Mouse (Mus musculus) 3T3-L1 (cell line): ENCODE measurements at regions not wholly inside any gene's neighbourhood (a gene's known extent, or its start where the extent isn't known, plus 50 kb on each side); places are given as distances from the start of the nearest gene placed in this dataset.
A peak's percentile ranks its signal among the peaks of the same experiment; 100 is the strongest.

Source experiments
- DNase-seq: peaks from one replicate; pipeline ENCODE4 v3.0.0-alpha.2; 2015; ENCODE audit warnings: low read depth, low spot score

GRCm38 (mm10) chr4:106162551-106162950 lies 153.5 kb upstream of the Usp24 start:
- no peak for DNase-seq

GRCm38 (mm10) chr4:106163220-106163619 lies 152.8 kb upstream of the Usp24 start:
- DNase-seq, result no peak

DNA sequence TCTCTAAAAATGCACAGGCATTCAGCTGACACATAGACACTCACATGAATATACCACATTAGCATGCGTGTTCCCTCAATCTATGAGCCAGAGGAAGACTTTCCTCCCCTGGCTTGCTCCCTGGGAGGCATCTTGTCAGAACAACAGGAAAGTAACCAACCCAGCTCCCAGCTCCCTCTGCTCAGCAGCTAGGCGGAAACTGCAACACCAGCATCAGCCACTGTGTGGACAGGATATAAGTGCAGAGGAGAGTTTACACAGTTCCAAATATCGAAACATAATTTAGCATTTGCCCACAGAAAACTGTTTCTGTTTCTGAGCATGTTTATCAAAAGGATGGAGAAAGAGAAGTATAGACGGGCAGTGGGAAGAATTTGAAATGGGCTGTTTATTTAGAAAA lies 148.3 kb upstream of the Usp24 start:
- no peak for DNase-seq

DNA sequence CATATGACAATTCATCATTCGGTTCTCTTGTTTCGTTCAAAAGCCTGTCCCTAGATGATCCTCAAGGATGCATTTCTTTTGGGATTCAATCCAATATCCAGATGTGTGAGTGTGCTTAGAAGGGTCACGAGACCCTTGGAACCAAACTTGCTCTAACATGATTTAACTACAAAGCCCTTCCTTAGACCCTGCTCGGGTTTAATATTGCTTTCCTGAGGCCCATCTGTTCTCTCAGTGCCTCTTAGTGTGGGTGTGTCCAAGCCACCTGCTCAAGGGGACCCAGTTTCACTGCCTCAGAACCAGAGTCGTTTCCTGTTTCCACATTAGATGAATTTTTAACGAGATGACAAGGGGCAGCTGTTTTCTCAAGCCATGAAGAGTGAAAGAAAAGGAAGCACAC lies 147.3 kb upstream of the Usp24 start:
- DNase-seq, result no peak

- DNase-seq, result no peak
Observed at GRCm38 (mm10) chr4:106169466-106169865, 146.5 kb upstream of the Usp24 start.

GRCm38 (mm10) chr4:106170731-106171130 lies 145.3 kb upstream of the Usp24 start:
- no peak for DNase-seq

DNA sequence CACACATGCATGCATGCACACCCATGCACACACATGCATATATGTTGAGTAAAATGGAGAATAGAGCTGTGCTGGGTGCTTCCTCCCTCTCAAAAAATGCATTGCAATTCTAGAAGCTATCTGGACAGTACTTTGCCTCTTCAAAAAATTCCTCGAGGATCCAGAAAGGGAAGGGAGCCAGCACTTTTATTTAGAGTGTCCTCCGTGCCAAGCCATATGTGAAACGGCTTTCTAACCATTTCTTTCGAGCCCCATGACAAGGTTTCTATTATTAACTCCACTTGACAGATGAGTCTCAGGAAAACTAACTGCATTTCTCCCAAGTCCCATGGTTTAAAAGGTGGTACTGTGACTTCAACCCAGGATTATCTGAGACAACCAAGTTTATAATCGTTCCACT lies 140.7 kb upstream of the Usp24 start:
- no peak for DNase-seq

DNA sequence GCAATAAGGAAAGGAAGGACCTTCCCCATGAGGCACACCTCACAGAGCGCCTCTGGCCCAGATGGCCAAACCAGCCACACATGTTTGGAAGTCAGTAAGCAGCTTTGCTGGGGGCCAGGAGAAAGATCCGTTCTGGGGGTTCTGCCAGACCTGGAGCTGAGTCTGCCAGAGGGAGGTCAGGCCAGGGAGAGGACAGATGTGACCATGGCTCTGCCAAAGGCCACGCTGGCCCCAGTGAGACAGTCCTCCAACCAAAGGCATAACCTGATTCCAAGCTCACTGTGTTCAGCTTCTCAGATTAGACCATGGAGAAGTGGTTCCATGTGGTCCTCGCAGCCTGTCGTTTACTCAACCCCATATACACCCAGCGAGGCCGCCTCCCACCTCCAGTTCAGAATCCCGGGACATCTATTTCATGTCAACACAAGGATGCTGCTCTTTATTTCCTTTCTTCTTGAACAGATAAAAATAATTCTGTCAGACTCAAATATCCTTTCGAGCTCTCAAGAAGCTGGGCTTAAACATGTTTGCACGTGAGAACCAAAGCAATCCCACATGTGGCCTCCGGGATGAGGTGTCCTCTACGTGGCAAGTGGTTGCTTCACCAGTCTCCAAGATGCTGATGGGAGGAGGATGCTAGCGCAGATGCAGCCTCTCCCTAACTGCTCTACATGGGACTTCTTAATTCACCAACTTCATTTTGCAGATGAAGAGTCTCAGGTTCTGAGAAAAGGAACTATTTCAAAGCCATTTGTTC lies 130.1 kb upstream of the Usp24 start:
- peak; percentile 58 for DNase-seq

GRCm38 (mm10) chr4:106186684-106187083 lies 129.3 kb upstream of the Usp24 start:
- peak; percentile 72 for DNase-seq

GRCm38 (mm10) chr4:106190248-106190647 lies 125.8 kb upstream of the Usp24 start:
- no peak for DNase-seq

DNA sequence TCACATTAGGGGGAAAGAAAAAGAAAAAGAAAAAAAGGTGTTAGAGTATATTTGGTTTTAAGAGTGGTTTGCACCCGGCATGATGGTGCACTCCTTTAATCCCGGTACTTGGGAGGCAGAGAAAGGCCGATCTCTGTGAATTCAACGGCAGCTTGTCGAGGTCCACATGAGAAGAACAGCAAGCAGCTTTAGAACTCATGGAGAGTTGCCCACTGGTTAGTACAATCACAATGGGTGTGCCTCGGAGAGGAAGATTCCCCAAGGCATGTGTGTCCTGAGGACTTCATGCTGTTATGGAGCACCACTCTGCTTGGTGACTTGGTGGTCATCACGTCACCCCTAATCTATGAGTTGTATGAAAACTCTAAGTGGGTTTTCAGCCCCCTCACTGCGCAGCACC lies 124.7 kb upstream of the Usp24 start:
- no peak for DNase-seq

DNA sequence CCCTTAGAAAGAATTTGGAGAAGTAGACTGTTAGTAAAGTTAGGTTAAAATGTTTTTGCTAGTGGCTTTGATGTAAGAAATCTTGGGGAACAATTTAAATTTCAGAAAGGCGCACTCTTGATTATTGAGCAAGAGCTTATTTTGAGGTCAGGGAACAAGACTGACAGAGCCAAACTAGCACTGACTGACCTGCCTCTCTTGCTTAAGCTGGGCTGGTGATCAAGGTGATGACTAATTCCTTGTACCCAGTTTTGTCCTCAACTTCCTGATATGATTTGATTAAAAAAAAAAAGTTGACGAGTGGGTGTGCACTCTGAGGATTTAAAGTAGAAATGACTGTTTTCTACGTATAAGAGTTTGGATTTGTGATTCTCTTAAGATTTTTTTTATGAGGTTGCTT lies 124.2 kb upstream of the Usp24 start:
- DNase-seq, result peak; percentile 50

DNA sequence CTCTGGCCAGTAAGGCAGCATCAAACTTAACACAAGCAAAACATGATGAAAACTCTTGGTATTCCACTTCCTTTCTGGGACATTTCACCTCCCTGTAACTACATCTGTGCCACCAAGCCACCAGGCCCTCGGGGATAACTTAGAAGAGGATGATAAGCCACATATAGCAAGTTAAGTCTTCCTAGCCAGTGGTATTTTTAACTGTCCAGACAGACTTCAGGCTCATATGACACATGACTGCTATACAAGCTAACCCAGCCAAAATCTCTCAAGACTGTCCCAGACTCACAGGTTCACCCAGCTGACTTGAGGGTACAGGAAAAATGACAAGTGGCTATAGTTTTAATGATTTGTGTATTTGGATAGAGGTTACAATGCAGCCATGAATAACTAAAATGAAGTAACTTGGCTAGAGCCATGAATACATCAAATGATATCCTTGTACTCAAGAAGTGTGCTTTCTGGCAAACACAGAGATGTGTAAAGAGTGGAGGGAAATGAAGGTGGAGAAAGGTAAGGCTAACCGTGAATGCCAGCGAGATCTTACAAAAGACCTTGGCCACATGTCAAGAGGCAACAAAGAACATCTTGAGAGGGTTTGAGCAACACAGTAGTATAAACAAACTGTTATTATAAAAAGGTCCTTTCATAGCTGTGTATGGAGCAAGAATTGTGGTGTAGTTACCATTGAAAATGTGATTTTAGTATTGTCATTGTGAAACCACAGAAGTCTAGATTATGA lies 122.6 kb upstream of the Usp24 start:
- no peak for DNase-seq

DNA sequence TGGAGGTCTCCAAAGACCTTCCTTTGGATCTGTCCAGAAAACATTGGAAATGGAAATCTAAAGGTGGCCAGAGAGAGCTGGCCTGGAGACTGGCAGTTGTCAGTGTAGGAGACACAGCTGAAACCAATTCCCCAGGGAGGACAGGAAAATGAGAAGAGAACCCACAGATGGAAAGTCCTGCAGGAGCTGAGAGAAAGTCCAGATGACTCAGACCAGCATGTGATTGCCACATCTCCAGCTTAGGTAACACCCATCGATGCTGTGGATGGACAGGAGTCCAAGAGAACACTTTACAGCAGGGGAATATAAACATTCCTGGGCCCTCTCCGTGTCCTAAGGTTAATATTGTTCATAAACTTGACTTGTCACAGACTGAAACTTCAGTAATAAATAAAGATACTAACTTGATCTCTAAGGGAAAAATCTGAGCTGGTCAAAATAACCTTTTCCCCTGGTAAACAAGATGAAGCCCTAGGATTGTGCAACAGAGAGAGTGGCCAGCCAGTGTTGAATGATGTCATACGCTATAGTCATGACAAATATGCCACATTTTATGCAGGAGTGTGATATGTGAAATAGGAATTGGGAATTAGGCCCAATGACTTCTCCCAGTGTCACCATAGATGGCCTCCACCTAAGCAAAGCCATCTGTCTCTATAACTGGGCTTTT lies 120.4 kb upstream of the Usp24 start:
- peak; percentile 81 for DNase-seq

DNA sequence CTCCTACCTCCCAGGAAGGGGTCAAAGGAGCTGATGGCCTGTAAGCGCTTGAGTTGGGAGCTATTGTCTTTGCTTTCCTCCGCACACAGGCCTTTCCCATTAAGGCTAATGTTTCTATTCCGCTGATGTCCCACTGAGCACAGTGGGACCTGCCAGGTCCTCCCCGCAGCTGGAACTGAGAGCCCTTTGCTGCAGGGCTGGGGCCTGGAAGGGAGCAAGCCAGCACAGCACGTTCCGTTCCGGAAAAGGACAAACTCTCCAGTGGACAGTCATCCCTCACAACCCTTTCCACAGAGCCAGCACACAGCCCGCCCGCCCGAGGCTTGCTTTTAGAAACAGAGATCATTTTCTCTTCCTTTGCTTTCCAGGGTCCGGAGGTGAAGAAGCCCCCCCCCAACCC lies 116.2 kb upstream of the Usp24 start:
- no peak for DNase-seq

DNA sequence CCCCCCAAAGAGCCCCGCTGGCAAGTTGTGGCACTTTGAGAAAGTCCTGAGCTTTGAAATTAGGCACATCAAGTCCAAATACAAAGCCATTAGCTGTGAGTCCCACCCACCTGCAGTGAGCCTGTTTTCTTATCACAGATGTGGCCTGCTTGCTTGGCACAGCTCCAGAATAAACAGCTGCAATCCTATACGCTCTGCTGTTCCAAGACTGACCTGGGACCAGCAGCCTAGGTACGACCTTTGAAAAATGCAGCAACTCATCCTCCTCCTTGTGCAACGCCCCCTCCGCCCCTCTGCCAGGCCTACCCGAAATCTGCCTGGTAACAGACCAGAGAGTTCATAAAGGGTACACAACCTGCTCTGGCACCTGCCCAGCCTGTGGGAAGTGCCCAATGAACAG lies 115.8 kb upstream of the Usp24 start:
- no peak for DNase-seq

DNA sequence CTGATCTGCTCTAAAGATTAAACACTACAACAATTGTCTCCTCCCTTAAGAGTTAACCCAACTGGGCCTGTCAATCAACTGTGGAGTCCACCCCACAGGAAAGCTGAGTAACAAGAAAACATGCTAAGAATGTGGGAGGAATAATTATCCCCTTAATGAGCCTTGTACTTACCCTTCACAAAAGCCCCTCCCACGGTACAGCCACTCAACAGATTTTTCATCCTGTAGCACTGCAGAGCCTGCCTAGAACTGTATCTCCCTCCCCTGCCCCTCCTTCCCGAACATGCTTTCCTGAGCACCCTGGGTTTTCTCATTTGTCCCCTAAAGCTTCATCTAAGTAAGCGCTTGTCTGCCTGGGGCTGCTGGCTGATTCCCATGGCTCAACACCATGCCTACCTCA lies 113.5 kb upstream of the Usp24 start:
- no peak for DNase-seq

DNA sequence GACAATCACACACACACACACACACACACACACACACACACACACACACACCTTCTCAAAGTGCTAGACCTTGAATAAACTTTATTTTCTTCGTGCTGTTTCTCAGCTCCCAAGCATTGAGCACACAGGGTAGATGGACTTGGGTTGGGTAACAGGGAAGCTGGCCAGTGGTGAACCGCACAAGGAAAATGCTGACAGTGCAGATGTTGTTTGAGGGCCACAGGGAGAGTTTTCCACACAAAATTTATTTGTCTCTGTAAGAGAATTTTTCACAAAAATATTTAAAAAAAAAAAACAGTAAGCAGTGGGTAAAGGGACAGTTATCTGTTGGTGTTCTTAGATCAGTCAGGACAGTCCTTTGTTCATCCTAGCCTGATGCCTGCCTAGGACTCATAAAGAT lies 110.8 kb upstream of the Usp24 start:
- DNase-seq, result no peak

DNA sequence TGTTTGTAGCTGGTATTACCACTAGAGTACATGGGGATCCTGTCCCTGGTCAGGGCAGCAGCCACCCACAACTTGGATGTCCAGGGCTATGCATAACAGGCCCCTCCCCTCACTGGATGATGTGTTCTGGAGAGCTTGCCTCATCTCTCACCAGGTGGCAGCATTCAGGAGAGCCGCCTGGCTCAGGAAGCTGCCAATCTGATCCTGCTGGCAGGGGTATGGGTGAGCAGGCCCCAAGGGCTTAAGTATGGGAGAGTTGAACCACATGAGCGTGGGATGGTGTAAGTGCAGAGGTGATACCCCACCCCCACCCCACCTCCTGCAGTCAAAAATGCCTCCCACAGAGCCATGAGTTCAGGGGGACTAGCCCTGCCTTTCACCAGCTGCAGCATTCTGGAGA lies 110.0 kb upstream of the Usp24 start:
- DNase-seq, result no peak

- DNase-seq, result no peak
Observed at GRCm38 (mm10) chr4:106209465-106209864, 106.5 kb upstream of the Usp24 start.

DNA sequence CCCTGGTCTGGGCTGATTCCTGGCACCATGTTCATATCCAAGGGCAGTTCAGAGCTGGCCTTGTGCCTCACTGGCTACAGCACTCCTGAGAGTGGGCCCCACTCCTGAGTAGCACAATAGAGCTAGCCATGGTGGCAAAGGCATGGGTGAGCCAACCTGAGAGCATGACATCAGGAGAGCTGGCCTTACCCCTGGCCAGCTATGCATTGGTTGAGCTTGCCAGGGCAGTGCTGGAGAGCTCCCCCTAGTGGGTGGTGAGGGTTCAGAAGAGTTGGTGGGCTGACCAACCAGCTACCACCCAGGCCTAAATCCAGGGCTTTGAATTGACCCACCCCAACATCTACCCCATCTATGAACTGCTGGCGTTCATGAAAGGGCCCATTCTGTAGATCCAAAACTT lies 106.0 kb upstream of the Usp24 start:
- DNase-seq, result no peak

DNA sequence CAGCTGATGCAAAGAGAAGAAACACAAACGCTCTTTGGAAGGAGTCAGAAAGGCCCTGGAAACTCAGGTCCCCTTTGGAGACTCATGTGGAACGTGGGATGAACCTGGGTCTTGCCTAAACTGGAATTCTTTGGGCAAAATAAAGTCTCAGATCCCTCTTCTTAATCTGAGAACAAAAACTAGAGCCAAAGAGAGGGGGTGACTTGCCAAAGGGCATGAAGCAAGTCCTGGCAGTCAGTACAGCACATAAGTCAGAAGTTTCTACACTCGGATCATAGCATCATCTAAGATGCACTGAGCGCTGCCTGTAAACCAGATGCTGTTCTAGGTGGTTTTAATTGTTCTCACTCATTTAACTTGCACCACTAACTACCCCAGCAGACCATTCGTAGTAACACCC lies 101.8 kb upstream of the Usp24 start:
- no peak for DNase-seq

DNA sequence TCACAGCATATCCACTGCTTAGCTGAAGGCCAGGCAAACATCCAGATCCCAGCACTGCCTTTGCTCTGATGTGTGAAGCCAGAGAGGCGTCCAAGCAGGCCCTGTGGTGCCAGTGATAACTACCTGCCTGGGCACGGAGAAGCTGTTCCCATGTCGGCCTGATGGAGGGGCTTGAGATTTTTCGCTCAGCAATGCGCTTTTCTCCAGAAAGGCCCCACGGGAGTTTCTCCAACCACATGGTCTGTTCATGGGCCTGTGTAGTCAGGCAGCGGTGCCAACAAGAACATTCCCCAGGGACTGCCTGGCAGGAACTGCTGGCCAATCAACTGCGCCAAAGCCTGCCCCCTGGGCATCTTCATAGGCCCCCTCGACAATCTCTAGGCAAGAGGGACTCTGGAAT lies 95.4 kb upstream of the Usp24 start:
- DNase-seq, result no peak
